Mouse (Mus musculus) midbrain, embryonic 12.5 days (tissue): ENCODE results near the gene Epb41l3. TPM values are rescaled to one million over a fixed set of nuclear protein-coding genes. Genes with fewer than 3 reads are reported as not detected.
A peak's percentile ranks its signal among the peaks of the same experiment; 100 is the strongest.
"Not testable (repeated sequence)": the region's sequence is repeated elsewhere in the genome, so short reads cannot be mapped to it uniquely, and the experiment has no call there.

Experiments used
- ATAC-seq: fragments of 200-750 bp; cut with Nextera tagmentation; 2 replicates; pipeline ENCODE4 v1.8.0; 2017; ENCODE audit warnings: low read depth, moderate TSS enrichment, moderate library complexity; ENCODE audit not compliant: low FRiP score
- H3K27ac ChIP-seq: fragments of 300-500 bp; sonication (generic); replicated peaks from 2 replicates; pipeline ENCODE4 v1.5.1; 2016; ENCODE audit warnings: mild to moderate bottlenecking
- H3K27me3 ChIP-seq: fragments of 300-500 bp; sonication (generic); 2 replicates; pipeline ENCODE4 v1.6.1; 2016; ENCODE audit warnings: mild to moderate bottlenecking
- H3K36me3 ChIP-seq: fragments of 300-500 bp; sonication (generic); 2 replicates; pipeline ENCODE4 v1.6.1; 2016
- H3K4me1 ChIP-seq: fragments of 300-500 bp; sonication (generic); 2 replicates; pipeline ENCODE4 v1.6.1; 2016
- H3K4me2 ChIP-seq: fragments of 300-500 bp; sonication (generic); replicated peaks from 2 replicates; pipeline ENCODE4 v1.6.1; 2016; ENCODE audit warnings: mild to moderate bottlenecking, moderate library complexity
- H3K4me3 ChIP-seq: fragments of 300-500 bp; sonication (generic); 2 replicates; pipeline ENCODE4 v1.5.1; 2016; ENCODE audit warnings: mild to moderate bottlenecking
- H3K9ac ChIP-seq: fragments of 300-500 bp; sonication (generic); replicated peaks from 2 replicates; pipeline ENCODE4 v1.6.1; 2016; ENCODE audit warnings: mild to moderate bottlenecking, moderate library complexity
- H3K9me3 ChIP-seq: fragments of 300-500 bp; sonication (generic); 2 replicates; pipeline ENCODE4 v1.6.1; 2016; ENCODE audit warnings: mild to moderate bottlenecking
- WGBS: fragments of 180-500 bp; shearing (Covaris S2); methylation state at CpG from one replicate; pipeline ENCODE4 v1.1.7; 2016; 5-methylcytosine and 5-hydroxymethylcytosine counted together
- polyA plus RNA-seq: library from polyadenylated mRNA; unstranded; fragments of >200 nt; fragmentation: Nextera tagmentation; extraction: Ambion mirVana; gene quantifications from 2 replicates; pipeline ENCODE4 v1.2.1, GENCODE M21; 2016

The Epb41l3 gene
- polyA plus RNA-seq, 1 experiment from 2014 or later, result 78.0 TPM

GRCm38 (mm10) chr17:69119183-69119582, 43.7 kb downstream of the Epb41l3 start:
- H3K4me2 ChIP-seq, result no peak overlapping the region
- H3K9ac ChIP-seq, result no peak overlapping the region
- WGBS, result 94% methylated on average over 8 of the region's 8 CpGs
- ATAC-seq, result no peak
- no peak overlapping the region for H3K4me3 ChIP-seq
- H3K4me1 ChIP-seq, result peaks cover 15% of the 10 kb centered on the region
- no peaks in the 10 kb centered on the region for H3K9me3 ChIP-seq
- no peak overlapping the region for H3K27ac ChIP-seq
- H3K27me3 ChIP-seq, result peaks cover 18% of the 10 kb centered on the region
- no peaks in the 10 kb centered on the region for H3K36me3 ChIP-seq

GRCm38 (mm10) chr17:69120533-69121358, 45.3 kb downstream of the Epb41l3 start:
- peak; percentile 67 for ATAC-seq
- no peaks in the 10 kb centered on the region for H3K36me3 ChIP-seq
- H3K4me3 ChIP-seq, result peak overlapping the region; percentile 13; the same call in 1 of the 2 replicates
- H3K4me2 ChIP-seq, result peak overlapping the region; percentile 41
- H3K9me3 ChIP-seq, result no peaks in the 10 kb centered on the region
- peaks cover 18% of the 10 kb centered on the region for H3K27me3 ChIP-seq
- no peak overlapping the region for H3K27ac ChIP-seq
- H3K4me1 ChIP-seq, result peaks cover 15% of the 10 kb centered on the region
- WGBS, result 7% methylated on average over 19 of the region's 19 CpGs
- no peak overlapping the region for H3K9ac ChIP-seq

GRCm38 (mm10) chr17:69122403-69122802, 46.9 kb downstream of the Epb41l3 start:
- Histone ChIP-seq H3K27me3 (peaks cover 18% of the 10 kb centered on the region), H3K4me1 (peaks cover 15% of the 10 kb centered on the region), H3K4me2 (peak overlapping the region; percentile 39), H3K4me3 (peak overlapping the region; percentile 17; the same call in 1 of the 2 replicates)
- peak; percentile 24; the same call in 1 of the 2 replicates for ATAC-seq
- H3K27ac ChIP-seq, H3K9me3 ChIP-seq, H3K36me3 ChIP-seq, H3K9ac ChIP-seq: not testable (repeated sequence)
- WGBS, result 16% methylated on average over 6 of the region's 6 CpGs

GRCm38 (mm10) chr17:69127436-69127835, 52.0 kb downstream of the Epb41l3 start:
- Histone ChIP-seq H3K27ac (no peak overlapping the region), H3K4me1 (peaks cover 9% of the 10 kb centered on the region), H3K4me3 (no peak overlapping the region), H3K27me3 (0 out of 2 replicates have a peak, but pooled peaks cover under 1% of the 10 kb centered on the region), H3K4me2 (no peak overlapping the region), H3K9ac (no peak overlapping the region), H3K36me3 (no peaks in the 10 kb centered on the region), H3K9me3 (no peaks in the 10 kb centered on the region)
- ATAC-seq, result no peak
- 76% methylated on average over 7 of the region's 7 CpGs for WGBS

- Histone ChIP-seq H3K27ac (no peak overlapping the region), H3K9ac (no peak overlapping the region), H3K4me2 (no peak overlapping the region), H3K27me3 (no peaks in the 10 kb centered on the region), H3K36me3 (no peaks in the 10 kb centered on the region), H3K4me1 (peaks cover 9% of the 10 kb centered on the region), H3K9me3 (no peaks in the 10 kb centered on the region), H3K4me3 (no peak overlapping the region)
- 81% methylated on average over 5 of the region's 5 CpGs for WGBS
- ATAC-seq, result no peak
These were observed 52.5 kb downstream of the Epb41l3 start for GRCm38 (mm10) chr17:69127981-69128380.

- WGBS, result 21% methylated on average over 6 of the region's 6 CpGs
- no peaks in the 10 kb centered on the region for H3K36me3 ChIP-seq
- H3K27me3 ChIP-seq, result no peaks in the 10 kb centered on the region
- no peak overlapping the region for H3K4me3 ChIP-seq
- ATAC-seq, result no peak
- no peak overlapping the region for H3K27ac ChIP-seq
- H3K9ac ChIP-seq, result no peak overlapping the region
- H3K4me2 ChIP-seq, result no peak overlapping the region
- H3K9me3 ChIP-seq, result no peaks in the 10 kb centered on the region
- peaks cover 9% of the 10 kb centered on the region for H3K4me1 ChIP-seq
These were observed 54.0 kb downstream of the Epb41l3 start for GRCm38 (mm10) chr17:69129434-69129833.

- 86% methylated on average over 3 of the region's 3 CpGs for WGBS
- no peak overlapping the region for H3K27ac ChIP-seq
- no peak overlapping the region for H3K9ac ChIP-seq
- H3K4me1 ChIP-seq, result no peaks in the 10 kb centered on the region
- ATAC-seq, result no peak
- no peaks in the 10 kb centered on the region for H3K9me3 ChIP-seq
- H3K27me3 ChIP-seq, result no peaks in the 10 kb centered on the region; the same call in 1 of the 2 replicates
- H3K4me2 ChIP-seq, result no peak overlapping the region
- H3K4me3 ChIP-seq, result no peak overlapping the region
- H3K36me3 ChIP-seq, result no peaks in the 10 kb centered on the region
These were observed 67.5 kb downstream of the Epb41l3 start for GRCm38 (mm10) chr17:69143017-69143416.

- no peak overlapping the region for H3K4me3 ChIP-seq
- no peak for ATAC-seq
- no peaks in the 10 kb centered on the region for H3K4me1 ChIP-seq
- no peak overlapping the region for H3K9ac ChIP-seq
- no peaks in the 10 kb centered on the region for H3K36me3 ChIP-seq
- H3K4me2 ChIP-seq, result no peak overlapping the region
- H3K9me3 ChIP-seq, result no peaks in the 10 kb centered on the region
- H3K27ac ChIP-seq, result no peak overlapping the region
- H3K27me3 ChIP-seq, result no peaks in the 10 kb centered on the region
These were observed 75.3 kb downstream of the Epb41l3 start for GRCm38 (mm10) chr17:69150826-69151225.

- no peaks in the 10 kb centered on the region for H3K36me3 ChIP-seq
- H3K9ac ChIP-seq, result no peak overlapping the region
- whole genome bisulfite sequencing, result 25% methylated on average over 3 of the region's 3 CpGs
- H3K27me3 ChIP-seq, result no peaks in the 10 kb centered on the region
- H3K27ac ChIP-seq, result no peak overlapping the region
- H3K4me1 ChIP-seq, result no peaks in the 10 kb centered on the region
- no peaks in the 10 kb centered on the region for H3K9me3 ChIP-seq
- ATAC-seq, result no peak
- H3K4me2 ChIP-seq, result no peak overlapping the region
- H3K4me3 ChIP-seq, result no peak overlapping the region
These were observed 75.8 kb downstream of the Epb41l3 start for GRCm38 (mm10) chr17:69151281-69151680.

- no peaks in the 10 kb centered on the region for H3K36me3 ChIP-seq
- H3K27ac ChIP-seq, result no peak overlapping the region
- H3K4me1 ChIP-seq, result peaks cover 9% of the 10 kb centered on the region
- WGBS, result 87% methylated on average over 8 of the region's 8 CpGs
- no peak for ATAC-seq
- no peaks in the 10 kb centered on the region for H3K9me3 ChIP-seq
- H3K9ac ChIP-seq, result no peak overlapping the region
- no peaks in the 10 kb centered on the region for H3K27me3 ChIP-seq
- H3K4me2 ChIP-seq, result no peak overlapping the region
- no peak overlapping the region for H3K4me3 ChIP-seq
These were observed 79.6 kb downstream of the Epb41l3 start for GRCm38 (mm10) chr17:69155034-69155433.

GRCm38 (mm10) chr17:69156522-69157100, 81.1 kb downstream of the Epb41l3 start:
- H3K4me2 ChIP-seq, result peak overlapping the region; percentile 92
- peak overlapping the region; percentile 87 for H3K4me3 ChIP-seq
- H3K36me3 ChIP-seq, result no peaks in the 10 kb centered on the region
- ATAC-seq, result peak; percentile 86
- H3K27ac ChIP-seq, result peak overlapping the region; percentile 61
- no peaks in the 10 kb centered on the region for H3K9me3 ChIP-seq
- H3K27me3 ChIP-seq, result no peaks in the 10 kb centered on the region
- H3K4me1 ChIP-seq, result peaks cover 9% of the 10 kb centered on the region
- peak overlapping the region; percentile 90 for H3K9ac ChIP-seq
- under 1% methylated on average over 38 of the region's 58 CpGs for WGBS

- peak; percentile 71 for ATAC-seq
- peak overlapping the region; percentile 87 for H3K4me3 ChIP-seq
- WGBS, result under 1% methylated on average over 63 of the region's 66 CpGs
These were observed 81.8 kb downstream of the Epb41l3 start for GRCm38 (mm10) chr17:69157101-69157808.

More at GRCm38 (mm10) chr17:69157101-69157808, 81.8 kb downstream of the Epb41l3 start:
- Histone ChIP-seq H3K4me2 (peak overlapping the region; percentile 92), H3K27me3 (no peaks in the 10 kb centered on the region), H3K4me1 (peaks cover 9% of the 10 kb centered on the region), H3K36me3 (no peaks in the 10 kb centered on the region), H3K27ac (peak overlapping the region; percentile 61), H3K9me3 (no peaks in the 10 kb centered on the region), H3K9ac (peak overlapping the region; percentile 90)
